Mouse (Mus musculus) thymus, adult 2 months (tissue): Measurements from ENCODE around the gene Evx1. TPM values are rescaled to one million over a fixed set of nuclear protein-coding genes. Genes with fewer than 3 reads are reported as not detected.
"Not testable (repeated sequence)": the region's sequence is repeated elsewhere in the genome, so short reads cannot be mapped to it uniquely, and the experiment has no call there.

ENCODE experiments used
- DNase-seq: peaks from one replicate; pipeline ENCODE4 v3.0.0; 2021
- H3K27ac ChIP-seq: fragments of 200-500 bp; 2 replicates; pipeline ENCODE4 v1.5.1; 2012; ENCODE audit warnings: low read length, control low read depth; ENCODE audit not compliant: control insufficient read depth, insufficient read depth
- H3K27me3 ChIP-seq: fragments of 200-500 bp; 2 replicates; pipeline ENCODE4 v1.6.1; 2012; ENCODE audit warnings: mild to moderate bottlenecking, low read length, moderate library complexity, mixed read lengths; ENCODE audit not compliant: control insufficient read depth, insufficient read depth
- H3K36me3 ChIP-seq: fragments of 200-500 bp; 2 replicates; pipeline ENCODE4 v1.6.1; 2012; ENCODE audit warnings: mild to moderate bottlenecking, low read length, moderate library complexity; ENCODE audit not compliant: control insufficient read depth, insufficient read depth
- H3K4me1 ChIP-seq: fragments of 200-500 bp; replicated peaks from 2 replicates; pipeline ENCODE4 v1.6.1; 2012; ENCODE audit warnings: low read length; ENCODE audit not compliant: control insufficient read depth, insufficient read depth
- H3K4me3 ChIP-seq: fragments of 200-500 bp; 2 replicates; pipeline ENCODE4 v1.5.1; 2012; ENCODE audit warnings: mild to moderate bottlenecking, low read length, control low read depth, moderate library complexity; ENCODE audit not compliant: control insufficient read depth, insufficient read depth
- CTCF ChIP-seq: fragments of 200-500 bp; IDR thresholded peaks from 2 replicates; pipeline ENCODE4 v1.5.1; 2012; ENCODE audit warnings: mild to moderate bottlenecking, control low read depth, low read length, moderate library complexity, borderline replicate concordance; ENCODE audit not compliant: control insufficient read depth, poor library complexity, insufficient read depth; ENCODE audit errors: extremely low read depth
- POLR2A ChIP-seq: fragments of 200-500 bp; IDR thresholded peaks from 2 replicates; pipeline ENCODE4 v1.6.1; 2012; ENCODE audit warnings: mild to moderate bottlenecking, low read length, control low read depth, moderate library complexity; ENCODE audit not compliant: control insufficient read depth, poor library complexity, insufficient read depth; ENCODE audit errors: extremely low read depth
- WGBS: fragments of 180-500 bp; shearing (Covaris S2); methylation state at CpG from one replicate; pipeline ENCODE4 v1.1.7; 2018; 5-methylcytosine and 5-hydroxymethylcytosine counted together
- polyA plus RNA-seq: library from polyadenylated mRNA; depleted of rRNA; stranded (reverse); fragments of >200 nt; gene quantifications from 2 replicates; pipeline ENCODE4 v1.2.3, GENCODE M21; 2012

Gene Evx1
- polyA plus RNA-seq, 1 experiment = not detected

GRCm38 (mm10) chr6:52320966-52321825 lies 7.9 kb downstream of the Evx1 start:
- 13% methylated on average over 12 of the region's 12 CpGs for WGBS
- TF ChIP-seq CTCF (no peak), POLR2A (no peak)
- Histone ChIP-seq H3K27me3 (peaks cover 37% of the 10 kb centered on the region), H3K27ac (no peak overlapping the region), H3K4me1 (0 out of 2 replicates have a peak, but pooled peaks cover 3% of the 10 kb centered on the region), H3K4me3 (no peak overlapping the region), H3K36me3 (no peaks in the 10 kb centered on the region)
- no peak for DNase-seq

GRCm38 (mm10) chr6:52321826-52322315 lies 8.6 kb downstream of the Evx1 start:
- no peak for DNase-seq
- Histone ChIP-seq H3K36me3 (no peaks in the 10 kb centered on the region), H3K4me1 (no peaks in the 10 kb centered on the region), H3K27me3 (peaks cover 35% of the 10 kb centered on the region), H3K27ac (no peak overlapping the region), H3K4me3 (no peak overlapping the region)
- 12% methylated on average over 21 of the region's 21 CpGs for WGBS
- TF ChIP-seq POLR2A (no peak), CTCF (no peak)

GRCm38 (mm10) chr6:52322721-52323215 lies 9.5 kb downstream of the Evx1 start:
- no peaks in the 10 kb centered on the region for H3K36me3 ChIP-seq
- 16% methylated on average over 16 of the region's 16 CpGs for WGBS
- no peak overlapping the region for H3K4me3 ChIP-seq
- H3K27me3 ChIP-seq = peaks cover 30% of the 10 kb centered on the region
- no peak for TF ChIP-seq POLR2A
- TF ChIP-seq CTCF = no peak
- no peak overlapping the region for H3K27ac ChIP-seq
- H3K4me1 ChIP-seq = no peaks in the 10 kb centered on the region
- no peak for DNase-seq

- Histone ChIP-seq H3K27me3 (peaks cover 30% of the 10 kb centered on the region), H3K27ac (no peak overlapping the region), H3K36me3 (no peaks in the 10 kb centered on the region), H3K4me1 (no peaks in the 10 kb centered on the region), H3K4me3 (no peak overlapping the region)
- TF ChIP-seq POLR2A (no peak), CTCF (no peak)
- 34% methylated on average over 10 of the region's 10 CpGs for WGBS
- DNase-seq = no peak
Measured at GRCm38 (mm10) chr6:52323292-52323691, 10.0 kb downstream of the Evx1 start.

GRCm38 (mm10) chr6:52324061-52324460 lies 10.8 kb downstream of the Evx1 start:
- H3K27ac ChIP-seq = no peak overlapping the region

GRCm38 (mm10) chr6:52346816-52347215 lies 33.5 kb downstream of the Evx1 start:
- WGBS = 95% methylated on average over 16 of the region's 16 CpGs
- H3K4me3 ChIP-seq, H3K27ac ChIP-seq, H3K4me1 ChIP-seq, DNase-seq, H3K36me3 ChIP-seq, H3K27me3 ChIP-seq: not testable (repeated sequence)

More at GRCm38 (mm10) chr6:52324061-52324460, 10.8 kb downstream of the Evx1 start:
- Histone ChIP-seq H3K27me3 (peaks cover 26% of the 10 kb centered on the region), H3K4me3 (no peak overlapping the region), H3K36me3 (no peaks in the 10 kb centered on the region), H3K4me1 (no peaks in the 10 kb centered on the region)
- DNase-seq = no peak
- 93% methylated on average over 3 of the region's 3 CpGs for WGBS
- no peak for TF ChIP-seq CTCF
- TF ChIP-seq POLR2A = no peak
